Mouse (Mus musculus) hindbrain, embryonic 11.5 days (tissue): Measurements from ENCODE around the gene Paox. TPM values are rescaled to one million over a fixed set of nuclear protein-coding genes. Genes with fewer than 3 reads are reported as not detected.

Source experiments
- ATAC-seq: fragments of 200-750 bp; cut with Nextera tagmentation; 2 replicates; pipeline ENCODE4 v1.8.0; 2017; ENCODE audit warnings: mild to moderate bottlenecking, moderate TSS enrichment, moderate library complexity; ENCODE audit not compliant: low FRiP score
- DNase-seq: peaks from one replicate; pipeline ENCODE4 v3.0.0-alpha.2; 2015; ENCODE audit warnings: low spot score
- H3K27ac ChIP-seq: fragments of 300-500 bp; sonication (generic); 2 replicates; pipeline ENCODE4 v1.5.1; 2014; ENCODE audit warnings: mild to moderate bottlenecking, low read depth, low read length
- H3K27me3 ChIP-seq: fragments of 300-500 bp; sonication (generic); 2 replicates; pipeline ENCODE4 v1.6.1; 2014; ENCODE audit warnings: mild to moderate bottlenecking, low read length, moderate library complexity, mixed read lengths; ENCODE audit not compliant: control insufficient read depth, insufficient read depth
- H3K36me3 ChIP-seq: fragments of 300-500 bp; sonication (generic); 2 replicates; pipeline ENCODE4 v1.6.1; 2014; ENCODE audit warnings: mild to moderate bottlenecking, low read length, moderate library complexity, mixed read lengths; ENCODE audit not compliant: control insufficient read depth, insufficient read depth
- H3K4me1 ChIP-seq: fragments of 300-500 bp; sonication (generic); replicated peaks from 2 replicates; pipeline ENCODE4 v1.6.1; 2014; ENCODE audit warnings: low read length, mixed read lengths; ENCODE audit not compliant: control insufficient read depth, insufficient read depth
- H3K4me2 ChIP-seq: fragments of 300-500 bp; sonication (generic); replicated peaks from 2 replicates; pipeline ENCODE4 v1.6.1; 2014; ENCODE audit warnings: mild to moderate bottlenecking, low read depth, low read length
- H3K4me3 ChIP-seq: fragments of 300-500 bp; sonication (generic); 2 replicates; pipeline ENCODE4 v1.5.1; 2014; ENCODE audit warnings: low read depth, low read length
- H3K9ac ChIP-seq: fragments of 300-500 bp; sonication (generic); 2 replicates; pipeline ENCODE4 v1.6.1; 2014; ENCODE audit warnings: low read depth, low read length
- H3K9me3 ChIP-seq: fragments of 300-500 bp; sonication (generic); 2 replicates; pipeline ENCODE4 v1.6.1; 2016; ENCODE audit warnings: low read length; ENCODE audit not compliant: control insufficient read depth
- WGBS: fragments of 180-500 bp; shearing (Covaris S2); extraction: QIAGEN DNeasy Blood & Tissue Kit; methylation state at CpG from one replicate; pipeline ENCODE4 v1.1.7; 2014; 5-methylcytosine and 5-hydroxymethylcytosine counted together
- polyA plus RNA-seq: library from polyadenylated mRNA; unstranded; fragments of >200 nt; fragmentation: Nextera tagmentation; extraction: Ambion mirVana; gene quantifications from 2 replicates; pipeline ENCODE4 v1.2.1, GENCODE M21; 2014

Paox gene
- polyA plus RNA-seq, 1 experiment from 2014 or later, result 15.8 TPM

- Histone ChIP-seq H3K27me3 (no peaks in the 10 kb centered on the region), H3K4me1 (no peaks in the 10 kb centered on the region), H3K36me3 (no peaks in the 10 kb centered on the region), H3K4me3 (no peak overlapping the region), H3K27ac (no peak overlapping the region), H3K9ac (no peak overlapping the region), H3K4me2 (no peak overlapping the region), H3K9me3 (no peaks in the 10 kb centered on the region)
- 10% methylated on average over 14 of the region's 14 CpGs for WGBS
- DNase-seq (peak; percentile 79), ATAC-seq (no peak; the same call in 1 of the 2 replicates)
Measured at GRCm38 (mm10) chr7:140141350-140141749, 25.8 kb downstream of the Paox start.

DNA sequence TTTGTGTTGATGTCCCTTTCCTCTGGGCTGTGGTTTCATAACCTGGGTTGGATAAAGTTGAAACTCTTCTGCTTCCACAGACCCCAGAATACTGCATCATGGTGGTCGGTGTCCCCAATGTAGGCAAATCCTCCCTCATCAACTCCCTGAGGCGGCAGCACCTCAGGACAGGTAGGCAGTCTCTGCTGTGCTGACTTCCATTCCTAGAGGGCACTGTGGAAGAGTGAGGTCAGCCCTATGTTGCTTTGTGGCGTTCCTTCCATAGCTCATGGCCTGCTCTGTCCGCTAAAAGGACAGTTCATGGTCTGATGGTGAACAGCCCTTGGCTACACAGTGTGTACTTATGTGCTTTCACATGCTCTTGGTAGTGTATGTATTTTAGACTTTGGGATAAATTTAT lies 29.0 kb downstream of the Paox start:
- Histone ChIP-seq H3K4me3 (no peak overlapping the region), H3K27ac (no peak overlapping the region), H3K9ac (no peak overlapping the region), H3K4me1 (no peaks in the 10 kb centered on the region), H3K36me3 (no peaks in the 10 kb centered on the region), H3K27me3 (no peaks in the 10 kb centered on the region), H3K9me3 (no peaks in the 10 kb centered on the region), H3K4me2 (no peak overlapping the region)
- ATAC-seq, result no peak
- 81% methylated on average over 4 of the region's 4 CpGs for WGBS
- no peak for DNase-seq

DNA sequence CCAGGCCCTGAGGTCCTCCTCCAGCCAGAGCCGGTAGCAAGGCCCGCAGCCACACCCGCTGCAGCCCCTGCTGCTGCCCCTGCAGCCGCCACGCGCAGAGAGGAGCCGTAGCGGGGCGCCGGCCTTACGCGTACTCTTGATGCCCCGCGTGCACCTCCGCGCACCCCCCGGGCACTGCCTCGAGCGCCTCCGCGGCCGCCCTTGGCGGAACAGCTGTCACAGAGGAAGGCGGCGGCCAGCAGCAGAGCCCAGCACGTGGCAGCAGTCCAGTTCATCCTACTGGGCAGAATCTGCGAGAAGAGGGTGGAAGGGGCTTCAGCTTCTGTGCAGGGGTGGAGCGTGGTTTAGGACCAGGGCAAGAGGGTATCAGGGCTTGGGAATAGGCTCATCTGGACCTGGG lies 37.8 kb downstream of the Paox start:
- Histone ChIP-seq H3K27me3 (peaks cover 15% of the 10 kb centered on the region), H3K27ac (no peak overlapping the region), H3K36me3 (no peaks in the 10 kb centered on the region), H3K4me2 (peak overlapping the region; percentile 61), H3K9me3 (no peaks in the 10 kb centered on the region), H3K9ac (peak overlapping the region; percentile 27; the same call in 1 of the 2 replicates), H3K4me3 (peak overlapping the region; percentile 21), H3K4me1 (peaks cover 5% of the 10 kb centered on the region; the same call in 1 of the 2 replicates)
- peak; percentile 41 for DNase-seq
- ATAC-seq, result 0 out of 2 replicates have a peak, but pooled peaks have one; percentile 34
- WGBS, result 3% methylated on average over 28 of the region's 28 CpGs

- ATAC-seq, result peak; percentile 25; the same call in 1 of the 2 replicates
Measured at GRCm38 (mm10) chr7:140153829-140154217, 38.2 kb downstream of the Paox start.

DNA sequence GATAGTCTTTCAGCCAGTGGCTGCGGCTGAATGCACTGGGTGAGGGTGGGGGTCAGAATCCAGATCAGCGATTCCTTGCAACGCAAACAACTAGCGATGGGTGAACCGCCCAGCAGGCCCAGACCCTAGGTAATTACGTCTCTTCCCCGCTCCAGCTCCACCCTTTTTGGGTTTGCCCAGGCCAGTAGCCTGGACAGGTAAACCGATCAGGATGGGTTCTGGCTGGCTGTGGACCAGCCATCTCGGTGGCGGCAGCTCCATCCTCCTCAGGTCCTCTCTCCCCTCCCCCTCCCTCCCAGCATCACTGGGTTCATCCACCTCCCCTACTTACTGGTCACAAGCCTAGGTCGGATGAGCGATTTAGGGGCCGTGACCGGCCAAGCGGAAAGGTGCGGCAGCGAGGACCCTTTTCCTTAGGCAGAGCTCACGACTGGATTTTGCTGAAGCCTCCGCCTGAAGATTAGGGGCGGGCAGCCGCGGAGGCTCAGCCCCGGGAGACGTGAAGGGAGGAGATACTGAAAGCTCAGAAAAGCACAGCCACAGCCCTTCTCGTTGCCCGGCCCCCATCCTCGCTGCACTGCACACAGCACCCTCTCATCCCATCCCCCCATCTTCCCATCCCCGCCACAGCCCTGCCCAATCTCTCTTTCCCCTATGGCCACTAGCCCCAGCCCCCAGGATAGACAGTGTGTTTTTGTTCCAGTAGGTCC lies 38.8 kb downstream of the Paox start, which contains the start of gene Sprn:
Gene Sprn (minus strand): TSS at position 660 of the 710 bp plus-strand sequence.
- no peaks in the 10 kb centered on the region for H3K9me3 ChIP-seq
- H3K9ac ChIP-seq, result peak within 1 kb of the TSS; percentile 56
- peaks cover 15% of the 10 kb centered on the region for H3K27me3 ChIP-seq
- 2% methylated on average over 25 of the region's 28 CpGs for WGBS
- H3K4me2 ChIP-seq, result peak within 1 kb of the TSS; percentile 61
- peak; percentile 53 for DNase-seq
- peak within 1 kb of the TSS; percentile 27 for H3K4me3 ChIP-seq
- no peaks in the 10 kb centered on the region for H3K36me3 ChIP-seq
- H3K27ac ChIP-seq, result peak within 1 kb of the TSS; percentile 42; the same call in 1 of the 2 replicates
- ATAC-seq, result peak; percentile 82
- peaks cover 5% of the 10 kb centered on the region; the same call in 1 of the 2 replicates for H3K4me1 ChIP-seq

More at GRCm38 (mm10) chr7:140153829-140154217, 38.2 kb downstream of the Paox start:
- Histone ChIP-seq H3K9ac (peak overlapping the region; percentile 56), H3K4me1 (peaks cover 5% of the 10 kb centered on the region; the same call in 1 of the 2 replicates), H3K27ac (no peak overlapping the region), H3K27me3 (peaks cover 15% of the 10 kb centered on the region), H3K4me3 (peak overlapping the region; percentile 27), H3K36me3 (no peaks in the 10 kb centered on the region), H3K9me3 (no peaks in the 10 kb centered on the region), H3K4me2 (peak overlapping the region; percentile 61)
- 11% methylated on average over 4 of the region's 4 CpGs for WGBS
- no peak for DNase-seq

DNA sequence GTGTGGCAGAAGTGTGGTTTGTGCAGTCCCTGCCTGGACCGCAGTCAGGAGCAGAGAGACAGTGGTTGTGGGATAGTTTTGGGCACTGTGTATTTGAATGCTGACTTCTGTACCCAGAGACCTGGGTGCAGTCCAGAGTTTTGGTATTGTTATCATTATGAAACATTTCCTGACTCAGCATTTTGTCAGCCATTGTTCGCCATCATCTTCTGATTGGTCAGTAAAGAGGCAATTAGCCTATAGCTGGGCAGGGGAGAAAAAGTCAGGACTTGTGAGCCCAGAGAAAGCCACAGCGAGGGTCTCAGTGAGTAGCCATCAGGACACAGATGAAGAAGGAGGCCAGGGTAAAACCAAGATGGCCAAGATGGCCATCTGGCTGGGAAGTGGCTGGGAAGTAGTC lies 44.8 kb downstream of the Paox start:
- H3K4me1 ChIP-seq, result no peaks in the 10 kb centered on the region
- ATAC-seq (no peak), DNase-seq (no peak)
- no peak overlapping the region for H3K9ac ChIP-seq
- H3K27me3 ChIP-seq, result no peaks in the 10 kb centered on the region
- no peaks in the 10 kb centered on the region for H3K9me3 ChIP-seq
- no peaks in the 10 kb centered on the region for H3K36me3 ChIP-seq
- H3K4me3 ChIP-seq, result no peak overlapping the region
- WGBS, result 80% methylated on average over 3 of the region's 3 CpGs
- H3K27ac ChIP-seq, result no peak overlapping the region
- H3K4me2 ChIP-seq, result no peak overlapping the region

- Histone ChIP-seq H3K9ac (no peak within 1 kb of the TSS), H3K4me2 (no peak within 1 kb of the TSS), H3K9me3 (no peaks in the 10 kb centered on the region), H3K27me3 (no peaks in the 10 kb centered on the region), H3K27ac (no peak within 1 kb of the TSS), H3K36me3 (no peaks in the 10 kb centered on the region), H3K4me1 (no peaks in the 10 kb centered on the region), H3K4me3 (no peak within 1 kb of the TSS)
- 78% methylated on average over 7 of the region's 7 CpGs for WGBS
- DNase-seq (no peak), ATAC-seq (no peak)
Measured at GRCm38 (mm10) chr7:140164664-140165063, 49.1 kb downstream of the Paox start, which contains the start of gene Olfr522. Gene Olfr522, minus strand, starts transcription at chr7:140164764.

DNA sequence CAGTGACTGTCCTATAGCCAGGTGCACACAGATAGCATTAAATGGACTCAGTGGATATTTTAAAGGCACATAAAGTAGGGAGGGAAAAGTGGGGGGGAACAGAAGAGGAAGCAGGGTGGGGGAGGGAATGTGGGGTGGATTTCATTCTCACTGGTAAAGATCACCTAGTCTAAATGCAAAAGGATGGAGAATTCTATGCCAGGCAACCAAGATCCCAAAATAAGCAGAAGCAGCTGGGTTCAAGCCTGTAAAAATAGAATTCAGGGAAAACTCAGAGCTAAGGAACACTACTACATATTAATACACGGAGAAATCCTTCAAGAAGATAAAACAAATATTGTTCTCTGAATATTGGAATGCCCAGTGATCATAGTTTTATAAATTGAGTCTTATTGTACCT lies 52.4 kb downstream of the Paox start:
- ATAC-seq, result no peak
- Histone ChIP-seq H3K9ac (no peak overlapping the region), H3K27me3 (no peaks in the 10 kb centered on the region), H3K4me1 (no peaks in the 10 kb centered on the region), H3K9me3 (no peaks in the 10 kb centered on the region), H3K36me3 (no peaks in the 10 kb centered on the region), H3K4me3 (no peak overlapping the region), H3K4me2 (no peak overlapping the region), H3K27ac (no peak overlapping the region)
- DNase-seq, result no peak
- WGBS, result 69% methylated on average over 1 of the region's 1 CpGs

- Histone ChIP-seq H3K4me2 (no peak overlapping the region), H3K4me3 (no peak overlapping the region), H3K4me1 (no peaks in the 10 kb centered on the region), H3K36me3 (no peaks in the 10 kb centered on the region), H3K9ac (no peak overlapping the region), H3K9me3 (no peaks in the 10 kb centered on the region), H3K27me3 (no peaks in the 10 kb centered on the region), H3K27ac (no peak overlapping the region)
- no peak for ATAC-seq
- DNase-seq, result no peak
- 83% methylated on average over 4 of the region's 4 CpGs for WGBS
Measured at GRCm38 (mm10) chr7:140169386-140169785, 53.8 kb downstream of the Paox start.
